Mouse (Mus musculus) heart, postnatal 0 days (tissue): ENCODE results near the gene Gfpt2. TPM values are rescaled to one million over a fixed set of nuclear protein-coding genes. Genes with fewer than 3 reads are reported as not detected.

Source experiments
- ATAC-seq: fragments of 200-750 bp; cut with Nextera tagmentation; 2 replicates; pipeline ENCODE4 v1.8.0; 2017; ENCODE audit warnings: low read depth, moderate number of reproducible peaks, moderate library complexity; ENCODE audit not compliant: insufficient read depth
- DNase-seq: peaks from one replicate; pipeline ENCODE4 v3.0.0-alpha.2; 2016; ENCODE audit warnings: low spot score
- H3K27ac ChIP-seq: fragments of 300-500 bp; sonication (generic); 2 replicates; pipeline ENCODE4 v1.5.1; 2014; ENCODE audit warnings: low read depth, mild to moderate bottlenecking
- H3K27me3 ChIP-seq: fragments of 300-500 bp; sonication (generic); 2 replicates; pipeline ENCODE4 v1.6.1; 2014; ENCODE audit warnings: low read length, mixed read lengths; ENCODE audit not compliant: control insufficient read depth, insufficient read depth
- H3K36me3 ChIP-seq: fragments of 300-500 bp; sonication (generic); replicated peaks from 2 replicates; pipeline ENCODE4 v1.6.1; 2014; ENCODE audit warnings: low read length, mixed read lengths; ENCODE audit not compliant: control insufficient read depth, insufficient read depth
- H3K4me1 ChIP-seq: fragments of 300-500 bp; sonication (generic); 2 replicates; pipeline ENCODE4 v1.6.1; 2014; ENCODE audit warnings: antibody characterized with exemption; ENCODE audit not compliant: control insufficient read depth, insufficient read depth
- H3K4me2 ChIP-seq: fragments of 300-500 bp; sonication (generic); 2 replicates; pipeline ENCODE4 v1.6.1; 2014; ENCODE audit warnings: low read depth, mild to moderate bottlenecking, low read length, moderate library complexity
- H3K4me3 ChIP-seq: fragments of 300-500 bp; sonication (generic); 2 replicates; pipeline ENCODE4 v1.5.1; 2014; ENCODE audit warnings: low read depth, low read length
- H3K9ac ChIP-seq: fragments of 300-500 bp; sonication (generic); replicated peaks from 2 replicates; pipeline ENCODE4 v1.6.1; 2014; ENCODE audit warnings: low read depth, low read length, mixed read lengths
- H3K9me3 ChIP-seq: fragments of 300-500 bp; sonication (generic); replicated peaks from 2 replicates; pipeline ENCODE4 v1.6.1; 2016; ENCODE audit warnings: low read length; ENCODE audit not compliant: control insufficient read depth
- CTCF ChIP-seq: IDR thresholded peaks from 2 replicates; pipeline ENCODE4 v1.5.1; 2016; ENCODE audit warnings: antibody characterized with exemption, control low read depth, low read depth
- EP300 ChIP-seq: IDR thresholded peaks from 2 replicates; pipeline ENCODE4 v1.6.1; 2016; ENCODE audit warnings: antibody characterized with exemption, low read depth
- WGBS: fragments of 180-500 bp; shearing (Covaris S2); extraction: QIAGEN DNeasy Blood & Tissue Kit; methylation state at CpG from one replicate; pipeline ENCODE4 v1.1.7; 2014; 5-methylcytosine and 5-hydroxymethylcytosine counted together
- microRNA-seq: library from miRNA; unstranded; fragments of <30 nt; microRNA quantifications from one replicate; pipeline ENCODE4, GENCODE M21; 2016
- polyA plus RNA-seq: library from polyadenylated mRNA; unstranded; fragments of >200 nt; fragmentation: Nextera tagmentation; extraction: Ambion mirVana; gene quantifications from 2 replicates; pipeline ENCODE4 v1.2.1, GENCODE M21; 2015
- total RNA-seq: library from RNA; depleted of rRNA; stranded (reverse); fragments of >200 nt; gene quantifications from 2 replicates; pipeline ENCODE4 v1.2.3, GENCODE M21; 2014; ENCODE audit warnings: low replicate concordance; rRNA removed

Gfpt2 gene
- total and polyA plus RNA-seq, 2 experiments from 2014 or later, result 6.1 to 8.5 TPM

DNA sequence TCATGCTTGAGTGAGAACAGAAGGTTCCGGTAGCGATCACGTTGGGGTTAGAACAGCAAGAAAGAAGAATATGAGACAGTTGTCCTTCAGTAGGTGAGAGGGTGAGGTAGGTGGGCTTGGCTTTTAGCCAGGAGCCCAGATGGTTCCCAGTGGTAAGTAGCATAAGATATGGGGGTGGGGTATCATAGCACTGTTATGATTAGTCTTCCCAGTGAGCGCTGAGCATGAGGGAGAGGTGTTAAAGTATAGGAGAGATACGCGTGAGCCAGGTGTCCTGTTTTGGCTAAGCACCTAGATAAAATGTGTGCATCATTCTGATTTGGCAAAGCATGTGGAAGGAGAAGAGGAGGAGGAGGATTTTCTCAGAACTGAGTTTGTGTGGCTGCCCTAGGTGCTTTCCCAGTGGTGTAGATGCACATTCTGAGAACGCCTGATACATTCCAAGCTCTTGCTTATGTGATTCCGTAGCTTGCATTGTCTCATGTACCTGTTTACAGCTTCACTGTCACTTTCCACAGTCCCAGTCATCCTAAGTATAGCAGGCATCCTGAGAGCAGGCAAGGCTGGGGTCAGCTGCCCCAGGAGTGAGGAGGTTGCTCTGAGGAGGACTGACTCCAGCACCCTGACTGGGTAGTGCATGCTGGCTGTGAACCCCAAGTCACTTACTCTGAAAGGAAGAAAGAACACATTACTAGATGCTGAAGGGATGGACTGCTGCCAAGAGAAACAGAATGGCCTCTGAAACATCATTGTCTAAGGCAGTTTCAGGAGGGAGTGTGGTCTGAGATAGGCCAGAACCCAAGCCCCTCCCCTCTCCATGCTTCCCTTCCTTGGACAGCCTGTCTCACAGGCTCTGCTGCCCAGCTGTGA lies 83.2 kb downstream of the Gfpt2 start:
- peak overlapping the region; percentile 23; the same call in 1 of the 2 replicates for H3K27ac ChIP-seq
- ATAC-seq (peak; percentile 80), DNase-seq (peak; percentile 84)
- WGBS, result 55% methylated on average over 8 of the region's 8 CpGs
- no peak overlapping the region for H3K4me3 ChIP-seq
- H3K4me1 ChIP-seq, result peaks cover 21% of the 10 kb centered on the region
- H3K9me3 ChIP-seq, result no peaks in the 10 kb centered on the region
- H3K4me2 ChIP-seq, result no peak overlapping the region
- H3K9ac ChIP-seq, result no peak overlapping the region
- H3K36me3 ChIP-seq, result peaks cover 63% of the 10 kb centered on the region
- TF ChIP-seq CTCF, result no peak
- no peaks in the 10 kb centered on the region for H3K27me3 ChIP-seq

DNA sequence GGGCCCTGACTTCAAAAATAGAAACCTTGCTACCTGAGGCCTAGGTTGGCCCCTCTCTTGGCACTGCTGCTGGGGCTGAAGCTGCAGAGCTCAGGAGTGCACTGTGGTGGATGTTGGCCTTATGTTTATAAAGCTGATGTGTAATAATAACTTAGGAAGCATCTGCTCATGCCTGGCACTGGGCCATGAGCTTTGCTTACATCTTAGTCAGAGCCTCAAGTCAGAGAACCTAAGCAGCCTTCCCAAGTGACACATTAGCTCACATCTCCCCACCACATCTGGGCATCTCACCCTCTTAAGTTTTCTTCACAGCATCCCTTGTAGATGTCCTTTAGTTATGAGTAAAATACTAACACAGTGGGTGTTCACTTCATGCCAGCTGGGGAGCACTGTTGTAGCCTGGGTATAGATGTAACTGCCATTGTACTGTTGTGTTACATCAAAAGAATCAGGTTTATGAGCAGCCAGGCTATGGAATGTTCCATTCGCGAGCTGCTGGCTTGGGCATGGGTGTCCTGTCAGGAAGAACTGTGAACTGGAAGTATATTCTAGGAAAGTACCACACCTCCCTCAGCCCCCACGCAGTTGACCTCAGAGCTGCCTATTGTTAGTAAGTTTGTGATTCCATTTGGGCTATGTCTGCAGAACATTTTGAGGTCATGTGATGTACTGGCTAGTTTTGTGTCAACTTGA lies 86.1 kb downstream of the Gfpt2 start:
- ATAC-seq (no peak), DNase-seq (no peak)
- TF ChIP-seq EP300, result no peak
- no peak for TF ChIP-seq CTCF
- no peaks in the 10 kb centered on the region for H3K27me3 ChIP-seq
- peaks cover 64% of the 10 kb centered on the region for H3K36me3 ChIP-seq
- H3K9me3 ChIP-seq, result no peaks in the 10 kb centered on the region
- H3K4me2 ChIP-seq, result no peak overlapping the region
- WGBS, result 62% methylated on average over 3 of the region's 3 CpGs
- H3K4me3 ChIP-seq, result no peak overlapping the region
- no peak overlapping the region for H3K9ac ChIP-seq
- H3K27ac ChIP-seq, result no peak overlapping the region
- H3K4me1 ChIP-seq, result peaks cover 21% of the 10 kb centered on the region

GRCm38 (mm10) chr11:49883394-49883793 lies 89.4 kb downstream of the Gfpt2 start:
- no peak overlapping the region for H3K27ac ChIP-seq
- WGBS, result 90% methylated on average over 3 of the region's 3 CpGs
- H3K4me2 ChIP-seq, result no peak overlapping the region
- H3K36me3 ChIP-seq, result peaks cover 81% of the 10 kb centered on the region
- H3K4me3 ChIP-seq, result no peak overlapping the region
- DNase-seq, result no peak
- H3K9me3 ChIP-seq, result no peaks in the 10 kb centered on the region
- no peak for ATAC-seq
- H3K4me1 ChIP-seq, result peaks cover 2% of the 10 kb centered on the region; the same call in 1 of the 2 replicates
- no peak overlapping the region for H3K9ac ChIP-seq
- H3K27me3 ChIP-seq, result no peaks in the 10 kb centered on the region
- TF ChIP-seq EP300, result no peak
- TF ChIP-seq CTCF, result no peak

Small RNA genes within 50 kb of the gene (microRNA-seq; reads per million reads assigned to microRNA genes)
- not detected for gene Gm23813

Other genes with a start within 250 kb of the Gfpt2 start
- not detected in 2 replicates for gene Olfr1380, start 237.3 kb upstream of the Gfpt2 start, total RNA-seq
- gene Olfr1380, start 237.3 kb upstream of the Gfpt2 start, polyA plus RNA-seq, result not detected in 2 replicates
- 13.6 and 16.5 TPM in 2 replicates for gene Flt4, start 184.9 kb upstream of the Gfpt2 start, total RNA-seq
- gene Flt4, start 184.9 kb upstream of the Gfpt2 start, polyA plus RNA-seq, result 3.2 and 3.3 TPM in 2 replicates
- 2.0 and 82.4 TPM in 2 replicates for gene Scgb3a1, start 130.6 kb upstream of the Gfpt2 start, total RNA-seq
- 2.0 and 301 TPM in 2 replicates for gene Scgb3a1, start 130.6 kb upstream of the Gfpt2 start, polyA plus RNA-seq
- gene Cnot6, start 81.5 kb upstream of the Gfpt2 start, total RNA-seq, result 21.4 and 36.6 TPM in 2 replicates
- gene Cnot6, start 81.5 kb upstream of the Gfpt2 start, polyA plus RNA-seq, result 19.6 and 19.8 TPM in 2 replicates
- 37.2 and 55.8 TPM in 2 replicates for gene Mapk9, start 52.6 kb downstream of the Gfpt2 start, total RNA-seq
- gene Mapk9, start 52.6 kb downstream of the Gfpt2 start, polyA plus RNA-seq, result 25.4 and 25.9 TPM in 2 replicates
- 1.7 TPM in 1 of 2 replicates, not detected in the other for gene Rasgef1c, start 107.7 kb downstream of the Gfpt2 start, total RNA-seq
- not detected in 2 replicates for gene Rasgef1c, start 107.7 kb downstream of the Gfpt2 start, polyA plus RNA-seq
- gene Rnf130, start 231.2 kb downstream of the Gfpt2 start, total RNA-seq, result 32.7 and 47.6 TPM in 2 replicates
- gene Rnf130, start 231.2 kb downstream of the Gfpt2 start, polyA plus RNA-seq, result 42.3 and 46.1 TPM in 2 replicates